Mouse (Mus musculus): Measurements from ENCODE around the gene Pcnt.

- TF ChIP-seq CTCF (IDR thresholded peaks at IDR 0.05; ENCODE audit: borderline replicate concordance, insufficient read depth, low read depth, low read length) (peak; percentile 71), POLR2A (IDR thresholded peaks at IDR 0.05; ENCODE audit: borderline replicate concordance, insufficient read depth, low read length) (no peak)
These were observed 12.7 kb upstream of the Pcnt start for GRCm38 (mm10) chr10:76455289-76455688.
